Mouse (Mus musculus) frontal cortex, postnatal 25 days (tissue): ENCODE results near the gene N4bp2l1.
"Not testable (repeated sequence)": the region's sequence is repeated elsewhere in the genome, so short reads cannot be mapped to it uniquely, and the experiment has no call there.

ENCODE experiments used
- DNase-seq, 2 experiments: peaks; one replicate each; pipeline ENCODE4 v3.0.0; 2022; ENCODE audit warnings: low spot score in 2 of 2

Gene N4bp2l1

GRCm38 (mm10) chr5:150597088-150597487, at the start of gene N4bp2l1:
Gene N4bp2l1 (minus strand): TSS chr5:150597188.
- DNase-seq, result no peak

GRCm38 (mm10) chr5:150644926-150645325, 47.9 kb upstream of the N4bp2l1 start:
- DNase-seq, result no peak

GRCm38 (mm10) chr5:150643390-150643789, 46.4 kb upstream of the N4bp2l1 start:
- DNase-seq, result not testable (repeated sequence)

- DNase-seq, result no peak
Observed at GRCm38 (mm10) chr5:150641440-150641839, 44.5 kb upstream of the N4bp2l1 start.

GRCm38 (mm10) chr5:150629692-150630091, 32.7 kb upstream of the N4bp2l1 start:
- DNase-seq, result no peak

GRCm38 (mm10) chr5:150629272-150629671, 32.3 kb upstream of the N4bp2l1 start:
- DNase-seq, result no peak

- no peak for DNase-seq
Observed at GRCm38 (mm10) chr5:150625528-150625927, 28.5 kb upstream of the N4bp2l1 start.

- DNase-seq, result no peak
Observed at GRCm38 (mm10) chr5:150622792-150623191, 25.8 kb upstream of the N4bp2l1 start.

GRCm38 (mm10) chr5:150621592-150621991, 24.6 kb upstream of the N4bp2l1 start:
- no peak for DNase-seq

GRCm38 (mm10) chr5:150620588-150621135, 23.7 kb upstream of the N4bp2l1 start:
- no peak for DNase-seq

- DNase-seq, result no peak
Observed at GRCm38 (mm10) chr5:150618599-150619355, 21.8 kb upstream of the N4bp2l1 start.

- no peak for DNase-seq
Observed at GRCm38 (mm10) chr5:150616731-150617130, 19.7 kb upstream of the N4bp2l1 start.

GRCm38 (mm10) chr5:150616216-150616615, 19.2 kb upstream of the N4bp2l1 start:
- no peak for DNase-seq

GRCm38 (mm10) chr5:150614054-150614453, 17.1 kb upstream of the N4bp2l1 start:
- no peak for DNase-seq

GRCm38 (mm10) chr5:150611697-150612096, 14.7 kb upstream of the N4bp2l1 start:
- peak in 1 of 2 experiments; percentile 15 for DNase-seq

- no peak for DNase-seq
Observed at GRCm38 (mm10) chr5:150611136-150611535, 14.1 kb upstream of the N4bp2l1 start.

- no peak for DNase-seq
Observed at GRCm38 (mm10) chr5:150607631-150608030, 10.6 kb upstream of the N4bp2l1 start.

GRCm38 (mm10) chr5:150606131-150606530, 9.1 kb upstream of the N4bp2l1 start:
- no peak for DNase-seq

GRCm38 (mm10) chr5:150601441-150602230, 4.6 kb upstream of the N4bp2l1 start:
- no peak for DNase-seq

- no peak for DNase-seq
Observed at GRCm38 (mm10) chr5:150600554-150601440, 3.8 kb upstream of the N4bp2l1 start.
